Mouse (Mus musculus): Measurements from ENCODE around the gene Btbd9. TPM values are rescaled to one million over a fixed set of nuclear protein-coding genes. Genes with fewer than 3 reads are reported as not detected.

The Btbd9 gene
- polyA plus RNA-seq, 1 experiment from 2014 or later: 41.1 TPM

DNA sequence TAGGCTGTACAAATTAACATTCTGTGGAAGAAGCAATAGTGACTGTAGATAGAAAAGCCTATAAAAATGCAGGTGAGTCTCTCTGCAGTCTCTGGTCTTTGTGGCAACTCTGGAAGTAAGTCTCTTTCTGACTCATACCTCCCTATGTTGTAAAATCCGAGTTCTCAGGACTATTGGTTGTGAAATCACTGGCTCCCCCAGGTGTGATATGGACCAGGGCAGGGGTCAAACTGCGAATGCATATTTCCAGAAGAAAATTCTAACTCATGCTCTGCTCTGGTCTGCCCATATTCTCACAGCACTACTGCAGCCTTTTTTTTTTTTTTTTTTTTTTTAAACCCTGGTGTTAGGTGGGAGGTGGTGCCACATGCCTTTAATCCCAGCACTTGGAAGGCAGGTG lies 312.8 kb downstream of the Btbd9 start:
- Histone ChIP-seq H3K9me3 (ENCODE audit: control insufficient read depth, low read length) (no peaks in the 10 kb centered on the region), H3K4me1 (ENCODE audit: control insufficient read depth, insufficient read depth, low read length) (peaks cover 10% of the 10 kb centered on the region), H3K4me3 (ENCODE audit: low read depth, low read length) (no peak overlapping the region), H3K4me2 (ENCODE audit: low read depth, severe bottlenecking) (no peak overlapping the region), H3K36me3 (ENCODE audit: control insufficient read depth, insufficient read depth, low read length) (no peaks in the 10 kb centered on the region), H3K27me3 (ENCODE audit: control insufficient read depth, insufficient read depth, low read length) (no peaks in the 10 kb centered on the region), H3K9ac (ENCODE audit: low read length) (no peak overlapping the region), H3K27ac (replicated peaks; ENCODE audit: low read depth, low read length) (0 out of 2 replicates have a peak overlapping the region, but pooled peaks have one; percentile 60)
- DNase-seq (ENCODE audit: low spot score): no peak
- no peak for ATAC-seq (ENCODE audit: insufficient number of reproducible peaks, low FRiP score, low TSS enrichment, low read depth)
- WGBS: 59% methylated on average over 2 of the region's 2 CpGs

DNA sequence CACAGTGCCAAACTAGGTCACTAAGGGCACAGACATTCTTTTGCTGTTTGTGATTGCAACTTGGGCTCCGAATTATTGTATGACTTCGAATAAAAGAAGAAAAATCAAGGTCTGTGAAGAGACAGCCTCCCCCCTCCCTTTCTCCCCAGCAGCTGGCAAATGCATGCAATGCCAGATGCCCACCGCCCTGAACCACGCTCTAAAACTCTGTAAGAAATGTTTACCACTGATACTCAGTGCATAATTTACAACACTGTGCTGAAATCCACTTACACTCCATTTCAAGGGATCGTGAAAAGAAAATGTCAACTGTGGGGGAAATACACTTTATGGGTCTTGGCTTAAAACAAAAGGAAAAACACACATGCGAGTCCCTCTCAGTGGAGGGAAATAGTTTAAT lies 313.3 kb downstream of the Btbd9 start:
- Histone ChIP-seq H3K4me3 (ENCODE audit: low read depth, low read length) (no peak overlapping the region), H3K4me1 (ENCODE audit: control insufficient read depth, insufficient read depth, low read length) (peaks cover 11% of the 10 kb centered on the region), H3K9ac (ENCODE audit: low read length) (no peak overlapping the region), H3K36me3 (ENCODE audit: control insufficient read depth, insufficient read depth, low read length) (no peaks in the 10 kb centered on the region), H3K9me3 (ENCODE audit: control insufficient read depth, low read length) (no peaks in the 10 kb centered on the region), H3K27me3 (ENCODE audit: control insufficient read depth, insufficient read depth, low read length) (no peaks in the 10 kb centered on the region), H3K27ac (replicated peaks; ENCODE audit: low read depth, low read length) (peak overlapping the region; percentile 60), H3K4me2 (ENCODE audit: low read depth, severe bottlenecking) (no peak overlapping the region)
- DNase-seq (ENCODE audit: low spot score) (no peak), ATAC-seq (ENCODE audit: insufficient number of reproducible peaks, low FRiP score, low TSS enrichment, low read depth) (no peak)
- 52% methylated on average over 6 of the region's 6 CpGs for WGBS

GRCm38 (mm10) chr17:30262440-30262839 lies 313.8 kb downstream of the Btbd9 start:
- Histone ChIP-seq H3K4me1 (ENCODE audit: control insufficient read depth, insufficient read depth, low read length) (peaks cover 12% of the 10 kb centered on the region), H3K9me3 (ENCODE audit: control insufficient read depth, low read length) (no peaks in the 10 kb centered on the region), H3K27ac (replicated peaks; ENCODE audit: low read depth, low read length) (peak overlapping the region; percentile 60), H3K4me2 (ENCODE audit: low read depth, severe bottlenecking) (no peak overlapping the region), H3K9ac (ENCODE audit: low read length) (no peak overlapping the region), H3K36me3 (ENCODE audit: control insufficient read depth, insufficient read depth, low read length) (no peaks in the 10 kb centered on the region), H3K4me3 (ENCODE audit: low read depth, low read length) (no peak overlapping the region), H3K27me3 (ENCODE audit: control insufficient read depth, insufficient read depth, low read length) (no peaks in the 10 kb centered on the region)
- 54% methylated on average over 4 of the region's 4 CpGs for WGBS
- ATAC-seq (ENCODE audit: insufficient number of reproducible peaks, low FRiP score, low TSS enrichment, low read depth): no peak
- DNase-seq (ENCODE audit: low spot score): no peak

- no peaks in the 10 kb centered on the region for H3K36me3 ChIP-seq (ENCODE audit: control insufficient read depth, insufficient read depth, low read length)
- peaks cover 12% of the 10 kb centered on the region for H3K4me1 ChIP-seq (ENCODE audit: control insufficient read depth, insufficient read depth, low read length)
- no peaks in the 10 kb centered on the region for H3K27me3 ChIP-seq (ENCODE audit: control insufficient read depth, insufficient read depth, low read length)
- H3K9ac ChIP-seq (ENCODE audit: low read length): no peak overlapping the region
- ATAC-seq (ENCODE audit: insufficient number of reproducible peaks, low FRiP score, low TSS enrichment, low read depth) (no peak), DNase-seq (ENCODE audit: low spot score) (no peak)
- 84% methylated on average over 3 of the region's 3 CpGs for WGBS
- no peak overlapping the region for H3K4me3 ChIP-seq (ENCODE audit: low read depth, low read length)
- no peak overlapping the region for H3K27ac ChIP-seq (replicated peaks; ENCODE audit: low read depth, low read length)
- no peak overlapping the region for H3K4me2 ChIP-seq (ENCODE audit: low read depth, severe bottlenecking)
- H3K9me3 ChIP-seq (ENCODE audit: control insufficient read depth, low read length): no peaks in the 10 kb centered on the region
Measured at GRCm38 (mm10) chr17:30261983-30262340, 314.3 kb downstream of the Btbd9 start.

GRCm38 (mm10) chr17:30261307-30261982 lies 314.8 kb downstream of the Btbd9 start:
- no peaks in the 10 kb centered on the region for H3K27me3 ChIP-seq (ENCODE audit: control insufficient read depth, insufficient read depth, low read length)
- H3K9ac ChIP-seq (ENCODE audit: low read length): no peak overlapping the region
- H3K4me2 ChIP-seq (ENCODE audit: low read depth, severe bottlenecking): no peak overlapping the region
- H3K27ac ChIP-seq (replicated peaks; ENCODE audit: low read depth, low read length): no peak overlapping the region
- H3K4me3 ChIP-seq (ENCODE audit: low read depth, low read length): no peak overlapping the region
- DNase-seq (ENCODE audit: low spot score) (no peak), ATAC-seq (ENCODE audit: insufficient number of reproducible peaks, low FRiP score, low TSS enrichment, low read depth) (no peak)
- H3K36me3 ChIP-seq (ENCODE audit: control insufficient read depth, insufficient read depth, low read length): no peaks in the 10 kb centered on the region
- WGBS: 84% methylated on average over 10 of the region's 10 CpGs
- no peaks in the 10 kb centered on the region for H3K9me3 ChIP-seq (ENCODE audit: control insufficient read depth, low read length)
- H3K4me1 ChIP-seq (ENCODE audit: control insufficient read depth, insufficient read depth, low read length): peaks cover 12% of the 10 kb centered on the region

DNA sequence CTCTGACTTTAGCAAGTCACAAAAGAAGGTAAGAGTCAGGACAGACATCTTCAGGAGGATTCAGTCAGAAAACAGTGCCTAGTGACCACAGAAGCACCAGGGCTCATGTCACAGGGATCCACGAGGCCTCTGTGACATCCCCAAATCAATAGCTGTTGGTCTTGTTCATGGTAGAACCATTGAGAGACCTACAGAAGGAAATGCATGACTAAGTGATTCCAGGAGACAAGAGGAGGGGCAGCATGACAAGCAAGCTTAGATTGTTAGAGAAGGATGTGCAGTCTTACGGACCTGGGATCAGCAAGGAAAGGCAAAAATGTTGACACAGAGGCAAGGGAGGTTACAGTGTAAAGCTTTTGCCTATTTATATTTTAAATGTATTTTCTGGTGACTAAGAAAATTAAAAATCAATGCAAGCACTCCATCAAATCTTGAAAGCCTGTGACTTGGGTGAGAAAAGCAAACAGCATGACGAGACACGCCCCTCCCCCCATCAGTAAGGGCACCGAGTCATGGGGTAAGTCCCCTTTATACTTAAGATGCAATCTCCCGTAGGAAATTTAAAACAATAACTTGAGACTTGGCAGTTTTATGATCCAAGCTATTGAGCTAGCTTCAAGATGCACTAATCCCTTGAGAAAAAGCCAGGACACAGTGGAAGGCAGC lies 315.5 kb downstream of the Btbd9 start:
- H3K4me2 ChIP-seq (ENCODE audit: low read depth, severe bottlenecking): no peak overlapping the region
- no peak overlapping the region for H3K4me3 ChIP-seq (ENCODE audit: low read depth, low read length)
- 64% methylated on average over 6 of the region's 6 CpGs for WGBS
- H3K27ac ChIP-seq (replicated peaks; ENCODE audit: low read depth, low read length): no peak overlapping the region
- ATAC-seq (ENCODE audit: insufficient number of reproducible peaks, low FRiP score, low TSS enrichment, low read depth) (no peak), DNase-seq (ENCODE audit: low spot score) (no peak)
- H3K27me3 ChIP-seq (ENCODE audit: control insufficient read depth, insufficient read depth, low read length): no peaks in the 10 kb centered on the region
- H3K9ac ChIP-seq (ENCODE audit: low read length): no peak overlapping the region
- no peaks in the 10 kb centered on the region for H3K36me3 ChIP-seq (ENCODE audit: control insufficient read depth, insufficient read depth, low read length)
- peaks cover 12% of the 10 kb centered on the region for H3K4me1 ChIP-seq (ENCODE audit: control insufficient read depth, insufficient read depth, low read length)
- no peaks in the 10 kb centered on the region for H3K9me3 ChIP-seq (ENCODE audit: control insufficient read depth, low read length)

DNA sequence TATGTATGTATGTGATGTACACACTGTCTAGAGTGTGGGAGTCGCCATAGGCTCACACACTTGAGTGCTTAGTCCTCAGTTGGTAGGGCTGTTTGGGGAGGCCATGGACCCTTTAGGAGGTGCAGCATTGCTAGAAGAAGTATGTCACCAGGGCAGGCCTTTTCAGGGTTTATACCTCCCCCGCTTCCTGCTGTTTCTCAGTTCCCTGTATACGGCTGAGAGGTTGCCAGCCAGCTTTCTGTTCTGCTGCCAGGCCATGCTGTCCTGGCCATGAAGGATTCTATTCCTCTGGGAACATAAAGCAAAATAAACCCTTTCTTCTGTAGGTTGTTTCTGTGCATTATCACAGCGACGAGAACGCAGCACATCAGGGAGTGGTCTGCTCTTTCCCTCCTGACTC lies 316.4 kb downstream of the Btbd9 start:
- WGBS: 80% methylated on average over 6 of the region's 6 CpGs
- Histone ChIP-seq H3K4me2 (ENCODE audit: low read depth, severe bottlenecking) (no peak overlapping the region), H3K4me3 (ENCODE audit: low read depth, low read length) (no peak overlapping the region), H3K9me3 (ENCODE audit: control insufficient read depth, low read length) (no peaks in the 10 kb centered on the region), H3K4me1 (ENCODE audit: control insufficient read depth, insufficient read depth, low read length) (peaks cover 15% of the 10 kb centered on the region), H3K9ac (ENCODE audit: low read length) (no peak overlapping the region), H3K27me3 (ENCODE audit: control insufficient read depth, insufficient read depth, low read length) (no peaks in the 10 kb centered on the region), H3K27ac (replicated peaks; ENCODE audit: low read depth, low read length) (no peak overlapping the region), H3K36me3 (ENCODE audit: control insufficient read depth, insufficient read depth, low read length) (no peaks in the 10 kb centered on the region)
- no peak for DNase-seq (ENCODE audit: low spot score)
- ATAC-seq (ENCODE audit: insufficient number of reproducible peaks, low FRiP score, low TSS enrichment, low read depth): no peak

DNA sequence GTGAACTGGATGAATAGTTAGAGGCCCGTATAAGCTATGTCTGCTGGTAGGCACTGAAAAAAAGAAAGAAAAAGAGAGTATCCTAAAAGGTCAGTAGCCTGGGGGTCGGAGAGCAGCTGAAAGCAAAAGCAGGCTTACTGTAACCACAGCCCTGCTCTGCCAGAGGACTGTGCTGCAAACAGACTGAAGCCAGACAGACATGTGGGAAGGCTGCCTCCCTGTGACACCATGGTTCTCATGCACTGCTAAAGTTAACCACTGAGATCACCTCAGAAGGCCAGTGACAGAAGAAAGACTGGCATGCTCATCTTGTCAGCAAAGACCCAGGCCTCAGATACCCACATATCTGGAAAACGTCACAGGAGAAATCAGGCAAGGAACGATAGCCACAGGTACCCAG lies 317.8 kb downstream of the Btbd9 start:
- Histone ChIP-seq H3K9ac (ENCODE audit: low read length) (no peak overlapping the region), H3K4me2 (ENCODE audit: low read depth, severe bottlenecking) (no peak overlapping the region), H3K27me3 (ENCODE audit: control insufficient read depth, insufficient read depth, low read length) (no peaks in the 10 kb centered on the region), H3K36me3 (ENCODE audit: control insufficient read depth, insufficient read depth, low read length) (no peaks in the 10 kb centered on the region), H3K9me3 (ENCODE audit: control insufficient read depth, low read length) (no peaks in the 10 kb centered on the region), H3K4me1 (ENCODE audit: control insufficient read depth, insufficient read depth, low read length) (peaks cover 15% of the 10 kb centered on the region), H3K27ac (replicated peaks; ENCODE audit: low read depth, low read length) (no peak overlapping the region), H3K4me3 (ENCODE audit: low read depth, low read length) (no peak overlapping the region)
- WGBS: 80% methylated on average over 4 of the region's 4 CpGs
- ATAC-seq (ENCODE audit: insufficient number of reproducible peaks, low FRiP score, low TSS enrichment, low read depth): no peak
- no peak for DNase-seq (ENCODE audit: low spot score)
